Mouse (Mus musculus): ENCODE measurements around the gene Gm5089. TPM values are rescaled to one million over a fixed set of nuclear protein-coding genes. Genes with fewer than 3 reads are reported as not detected.

The Gm5089 gene
- polyA plus RNA-seq, 1 experiment from 2014 or later, result not detected

DNA sequence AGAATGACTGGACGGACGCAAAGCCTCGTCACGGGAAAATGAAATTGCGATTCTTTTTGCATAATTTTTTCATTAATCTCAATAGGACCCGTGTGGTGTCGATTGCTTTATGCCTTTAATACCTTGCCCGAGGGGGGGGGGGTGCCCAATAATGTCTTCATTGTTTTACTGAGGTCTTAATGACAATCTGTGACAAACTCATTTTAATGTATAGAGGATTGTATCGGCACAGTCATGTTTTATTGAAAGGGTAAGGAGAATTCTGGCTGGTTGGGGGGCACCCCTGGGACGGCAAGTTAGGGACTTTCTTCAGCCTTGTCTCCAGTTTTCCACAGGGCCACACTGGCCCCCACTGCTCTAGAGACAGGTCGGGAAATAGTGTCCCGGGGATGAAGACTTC lies 45.7 kb downstream of the Gm5089 start:
- H3K9ac ChIP-seq (ENCODE audit: low read depth, low read length), result no peak overlapping the region
- no peak overlapping the region for H3K27ac ChIP-seq (ENCODE audit: low read depth, low read length)
- 65% methylated on average over 12 of the region's 12 CpGs for WGBS
- H3K36me3 ChIP-seq (ENCODE audit: control insufficient read depth, insufficient read depth, low read length), result no peaks in the 10 kb centered on the region
- H3K9me3 ChIP-seq (ENCODE audit: control insufficient read depth, low read length), result no peaks in the 10 kb centered on the region
- H3K4me2 ChIP-seq, result no peak overlapping the region
- ATAC-seq (replicated peaks; ENCODE audit: low FRiP score) (no peak), DNase-seq (ENCODE audit: low spot score) (no peak)
- H3K4me1 ChIP-seq (replicated peaks; ENCODE audit: control insufficient read depth, insufficient read depth, low read length), result peaks cover 3% of the 10 kb centered on the region; the same call in 1 of the 2 replicates
- peaks cover 43% of the 10 kb centered on the region for H3K27me3 ChIP-seq (replicated peaks; ENCODE audit: control insufficient read depth, insufficient read depth, low read length)
- H3K4me3 ChIP-seq (ENCODE audit: low read depth, low read length), result no peak overlapping the region

DNA sequence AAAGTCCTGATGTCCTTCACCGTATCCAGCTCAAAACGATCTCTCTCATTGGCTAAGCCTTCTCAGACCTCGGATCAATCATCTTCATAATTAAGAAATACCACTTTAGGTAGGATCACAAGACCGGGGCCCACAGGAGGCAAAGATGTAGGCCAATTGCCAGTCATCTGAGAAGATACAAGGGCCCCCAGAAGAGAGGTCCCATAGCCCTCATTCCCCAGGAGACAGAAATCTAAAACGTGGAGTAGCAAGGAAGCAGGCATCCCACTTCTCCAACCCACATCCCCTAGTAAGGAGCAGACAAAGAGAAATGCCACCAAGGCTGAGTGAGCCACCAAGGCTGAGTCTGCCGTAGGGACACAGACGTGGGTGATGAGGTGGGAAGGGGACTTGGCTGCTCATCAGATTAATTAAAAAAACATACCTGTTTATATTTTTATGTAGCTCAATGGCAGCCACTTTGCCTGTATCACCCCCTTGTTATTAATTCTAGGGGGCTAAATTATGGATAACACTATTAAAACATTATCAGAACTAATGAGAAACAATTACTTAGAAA lies 46.2 kb downstream of the Gm5089 start:
- 77% methylated on average over 7 of the region's 7 CpGs for WGBS
- Histone ChIP-seq H3K4me1 (replicated peaks; ENCODE audit: control insufficient read depth, insufficient read depth, low read length) (peaks cover 3% of the 10 kb centered on the region; the same call in 1 of the 2 replicates), H3K9ac (ENCODE audit: low read depth, low read length) (no peak overlapping the region), H3K9me3 (ENCODE audit: control insufficient read depth, low read length) (no peaks in the 10 kb centered on the region), H3K4me3 (ENCODE audit: low read depth, low read length) (no peak overlapping the region), H3K27me3 (replicated peaks; ENCODE audit: control insufficient read depth, insufficient read depth, low read length) (peaks cover 43% of the 10 kb centered on the region), H3K27ac (ENCODE audit: low read depth, low read length) (no peak overlapping the region), H3K4me2 (no peak overlapping the region), H3K36me3 (ENCODE audit: control insufficient read depth, insufficient read depth, low read length) (no peaks in the 10 kb centered on the region)
- ATAC-seq (replicated peaks; ENCODE audit: low FRiP score), result no peak
- no peak for DNase-seq (ENCODE audit: low spot score)

GRCm38 (mm10) chr14:122403422-122403940 lies 47.4 kb downstream of the Gm5089 start:
- no peaks in the 10 kb centered on the region for H3K9me3 ChIP-seq (ENCODE audit: control insufficient read depth, low read length)

GRCm38 (mm10) chr14:122402716-122403258 lies 48.1 kb downstream of the Gm5089 start:
- 66% methylated on average over 12 of the region's 12 CpGs for WGBS
- H3K36me3 ChIP-seq (ENCODE audit: control insufficient read depth, insufficient read depth, low read length), result no peaks in the 10 kb centered on the region
- no peak for DNase-seq (ENCODE audit: low spot score)
- H3K4me3 ChIP-seq (ENCODE audit: low read depth, low read length), result no peak overlapping the region
- no peaks in the 10 kb centered on the region for H3K9me3 ChIP-seq (ENCODE audit: control insufficient read depth, low read length)
- no peak overlapping the region for H3K9ac ChIP-seq (ENCODE audit: low read depth, low read length)
- H3K27me3 ChIP-seq (replicated peaks; ENCODE audit: control insufficient read depth, insufficient read depth, low read length), result peaks cover 35% of the 10 kb centered on the region
- no peak overlapping the region for H3K4me2 ChIP-seq
- peaks cover 3% of the 10 kb centered on the region; the same call in 1 of the 2 replicates for H3K4me1 ChIP-seq (replicated peaks; ENCODE audit: control insufficient read depth, insufficient read depth, low read length)
- no peak for ATAC-seq (replicated peaks; ENCODE audit: low FRiP score)
- no peak overlapping the region for H3K27ac ChIP-seq (ENCODE audit: low read depth, low read length)

More at GRCm38 (mm10) chr14:122403422-122403940, 47.4 kb downstream of the Gm5089 start:
- Histone ChIP-seq H3K27me3 (replicated peaks; ENCODE audit: control insufficient read depth, insufficient read depth, low read length) (peaks cover 41% of the 10 kb centered on the region), H3K4me2 (no peak overlapping the region), H3K36me3 (ENCODE audit: control insufficient read depth, insufficient read depth, low read length) (no peaks in the 10 kb centered on the region), H3K4me1 (replicated peaks; ENCODE audit: control insufficient read depth, insufficient read depth, low read length) (peaks cover 3% of the 10 kb centered on the region; the same call in 1 of the 2 replicates), H3K27ac (ENCODE audit: low read depth, low read length) (no peak overlapping the region), H3K9ac (ENCODE audit: low read depth, low read length) (no peak overlapping the region), H3K4me3 (ENCODE audit: low read depth, low read length) (no peak overlapping the region)
- DNase-seq (ENCODE audit: low spot score), result no peak
- ATAC-seq (replicated peaks; ENCODE audit: low FRiP score), result no peak
- WGBS, result 74% methylated on average over 3 of the region's 3 CpGs

GRCm38 (mm10) chr14:122401886-122402285 lies 49.0 kb downstream of the Gm5089 start:
- Histone ChIP-seq H3K4me1 (replicated peaks; ENCODE audit: control insufficient read depth, insufficient read depth, low read length) (peaks cover 3% of the 10 kb centered on the region; the same call in 1 of the 2 replicates), H3K36me3 (ENCODE audit: control insufficient read depth, insufficient read depth, low read length) (no peaks in the 10 kb centered on the region), H3K4me3 (ENCODE audit: low read depth, low read length) (no peak overlapping the region), H3K9ac (ENCODE audit: low read depth, low read length) (no peak overlapping the region), H3K4me2 (no peak overlapping the region), H3K27ac (ENCODE audit: low read depth, low read length) (no peak overlapping the region), H3K9me3 (ENCODE audit: control insufficient read depth, low read length) (no peaks in the 10 kb centered on the region), H3K27me3 (replicated peaks; ENCODE audit: control insufficient read depth, insufficient read depth, low read length) (peaks cover 27% of the 10 kb centered on the region)
- WGBS, result 79% methylated on average over 11 of the region's 11 CpGs
- no peak for DNase-seq (ENCODE audit: low spot score)
- ATAC-seq (replicated peaks; ENCODE audit: low FRiP score), result no peak

DNA sequence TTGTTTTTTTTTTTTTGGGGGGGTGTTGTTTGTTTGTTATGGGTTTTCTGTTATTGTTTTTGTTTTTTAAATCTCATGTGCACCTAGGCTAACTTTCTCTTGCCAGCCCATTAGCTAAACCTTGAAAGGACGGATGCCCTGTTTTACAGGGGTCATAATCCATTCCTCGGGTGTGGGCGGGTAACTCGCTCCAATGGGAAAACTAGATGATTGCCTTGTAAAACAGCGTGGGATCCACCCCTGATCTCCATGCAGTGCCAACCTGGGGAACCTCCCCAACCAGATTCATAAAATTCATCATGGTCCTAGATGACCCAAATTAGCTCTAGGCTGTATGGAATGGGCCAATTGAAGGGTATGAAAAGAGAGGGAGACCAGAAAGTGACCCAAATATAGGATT lies 51.0 kb downstream of the Gm5089 start:
- Histone ChIP-seq H3K27me3 (replicated peaks; ENCODE audit: control insufficient read depth, insufficient read depth, low read length) (peaks cover 8% of the 10 kb centered on the region; the same call in 1 of the 2 replicates), H3K27ac (ENCODE audit: low read depth, low read length) (no peak overlapping the region), H3K4me2 (no peak overlapping the region), H3K9me3 (ENCODE audit: control insufficient read depth, low read length) (no peaks in the 10 kb centered on the region), H3K36me3 (ENCODE audit: control insufficient read depth, insufficient read depth, low read length) (no peaks in the 10 kb centered on the region), H3K4me1 (replicated peaks; ENCODE audit: control insufficient read depth, insufficient read depth, low read length) (no peaks in the 10 kb centered on the region), H3K9ac (ENCODE audit: low read depth, low read length) (no peak overlapping the region), H3K4me3 (ENCODE audit: low read depth, low read length) (no peak overlapping the region)
- no peak for ATAC-seq (replicated peaks; ENCODE audit: low FRiP score)
- 86% methylated on average over 5 of the region's 5 CpGs for WGBS
- no peak for DNase-seq (ENCODE audit: low spot score)

DNA sequence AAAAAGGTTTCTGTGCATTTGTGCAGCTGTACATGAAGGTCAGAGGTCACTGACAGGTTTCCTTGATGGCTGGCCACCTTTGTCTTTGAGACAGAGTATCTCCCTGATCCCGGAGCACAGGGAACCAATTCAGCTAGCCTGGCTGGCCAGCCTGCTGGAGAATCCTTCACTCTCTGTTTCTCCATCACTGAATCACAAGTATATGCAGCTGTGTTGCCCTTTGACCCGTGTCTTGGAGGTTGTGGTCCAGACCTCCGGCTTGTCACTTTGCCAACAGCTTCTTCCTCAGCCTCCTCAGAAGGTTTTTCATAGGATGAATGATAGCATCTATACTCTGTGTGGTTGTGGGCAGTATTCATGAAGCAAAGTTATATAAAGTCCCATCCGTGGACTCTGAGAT lies 52.2 kb downstream of the Gm5089 start:
- peaks cover 4% of the 10 kb centered on the region; the same call in 1 of the 2 replicates for H3K27me3 ChIP-seq (replicated peaks; ENCODE audit: control insufficient read depth, insufficient read depth, low read length)
- H3K4me3 ChIP-seq (ENCODE audit: low read depth, low read length), result no peak overlapping the region
- H3K36me3 ChIP-seq (ENCODE audit: control insufficient read depth, insufficient read depth, low read length), result no peaks in the 10 kb centered on the region
- no peak overlapping the region for H3K9ac ChIP-seq (ENCODE audit: low read depth, low read length)
- H3K4me2 ChIP-seq, result no peak overlapping the region
- H3K4me1 ChIP-seq (replicated peaks; ENCODE audit: control insufficient read depth, insufficient read depth, low read length), result no peaks in the 10 kb centered on the region
- DNase-seq (ENCODE audit: low spot score) (no peak), ATAC-seq (replicated peaks; ENCODE audit: low FRiP score) (no peak)
- WGBS, result 72% methylated on average over 4 of the region's 4 CpGs
- no peak overlapping the region for H3K27ac ChIP-seq (ENCODE audit: low read depth, low read length)
- no peaks in the 10 kb centered on the region for H3K9me3 ChIP-seq (ENCODE audit: control insufficient read depth, low read length)

DNA sequence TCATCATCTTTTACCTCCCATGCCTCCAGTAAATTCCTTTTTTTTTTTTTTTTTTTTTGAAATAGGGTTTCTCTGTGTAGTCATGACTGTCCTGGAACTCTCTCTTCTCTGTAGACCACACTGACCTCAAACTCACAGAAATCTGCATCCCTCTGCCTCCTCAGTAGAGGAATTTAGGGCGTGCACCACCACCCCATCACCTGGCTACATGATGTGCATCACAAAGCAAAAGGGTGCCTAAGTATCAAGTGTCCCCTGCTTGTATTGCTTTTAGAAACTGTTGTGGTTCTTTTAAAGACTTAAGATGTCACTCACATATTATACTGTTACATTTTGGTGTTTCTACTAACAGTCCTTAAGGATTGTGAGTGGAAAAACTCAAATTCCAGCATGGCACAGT lies 57.8 kb downstream of the Gm5089 start:
- DNase-seq (ENCODE audit: low spot score) (no peak), ATAC-seq (replicated peaks; ENCODE audit: low FRiP score) (no peak)
- Histone ChIP-seq H3K27ac (ENCODE audit: low read depth, low read length) (no peak overlapping the region), H3K4me1 (replicated peaks; ENCODE audit: control insufficient read depth, insufficient read depth, low read length) (no peaks in the 10 kb centered on the region), H3K4me3 (ENCODE audit: low read depth, low read length) (no peak overlapping the region), H3K9me3 (ENCODE audit: control insufficient read depth, low read length) (no peaks in the 10 kb centered on the region), H3K27me3 (replicated peaks; ENCODE audit: control insufficient read depth, insufficient read depth, low read length) (no peaks in the 10 kb centered on the region), H3K36me3 (ENCODE audit: control insufficient read depth, insufficient read depth, low read length) (no peaks in the 10 kb centered on the region), H3K9ac (ENCODE audit: low read depth, low read length) (no peak overlapping the region), H3K4me2 (no peak overlapping the region)
- 59% methylated on average over 1 of the region's 1 CpGs for WGBS

GRCm38 (mm10) chr14:122390935-122391334 lies 60.0 kb downstream of the Gm5089 start:
- H3K4me2 ChIP-seq, result no peak overlapping the region
- no peaks in the 10 kb centered on the region for H3K27me3 ChIP-seq (replicated peaks; ENCODE audit: control insufficient read depth, insufficient read depth, low read length)
- no peaks in the 10 kb centered on the region for H3K4me1 ChIP-seq (replicated peaks; ENCODE audit: control insufficient read depth, insufficient read depth, low read length)
- no peaks in the 10 kb centered on the region for H3K36me3 ChIP-seq (ENCODE audit: control insufficient read depth, insufficient read depth, low read length)
- no peak overlapping the region for H3K27ac ChIP-seq (ENCODE audit: low read depth, low read length)
- ATAC-seq (replicated peaks; ENCODE audit: low FRiP score) (no peak), DNase-seq (ENCODE audit: low spot score) (no peak)
- WGBS, result 31% methylated on average over 4 of the region's 4 CpGs
- H3K9me3 ChIP-seq (ENCODE audit: control insufficient read depth, low read length), result no peaks in the 10 kb centered on the region
- H3K4me3 ChIP-seq (ENCODE audit: low read depth, low read length), result no peak overlapping the region
- no peak overlapping the region for H3K9ac ChIP-seq (ENCODE audit: low read depth, low read length)
